Mouse (Mus musculus): ENCODE results near the gene Kcnj14. TPM values are rescaled to one million over a fixed set of nuclear protein-coding genes. Genes with fewer than 3 reads are reported as not detected.

Gene Kcnj14
- polyA plus RNA-seq, 1 experiment from 2014 or later: 0.78 TPM

GRCm38 (mm10) chr7:45865925-45866910, 41.6 kb upstream of the Kcnj14 start:
- Histone ChIP-seq H3K36me3 (ENCODE audit: control insufficient read depth, insufficient read depth, low read length) (no peaks in the 10 kb centered on the region), H3K4me2 (ENCODE audit: low read length) (peak overlapping the region; percentile 87), H3K9ac (ENCODE audit: low read length) (peak overlapping the region; percentile 89), H3K27me3 (ENCODE audit: control insufficient read depth, insufficient read depth, low read length) (peaks cover 33% of the 10 kb centered on the region), H3K4me3 (ENCODE audit: control insufficient read depth in 1 of 2, insufficient read depth in 1 of 2, low read depth in 1 of 2, low read length in 2 of 2) (peak overlapping the region; percentile 52 to 74), H3K27ac (replicated peaks in 1 of 2; ENCODE audit: control insufficient read depth in 1 of 2, insufficient read depth in 1 of 2, low read depth in 2 of 2, low read length in 2 of 2) (peak overlapping the region in 1 of 2 experiments; percentile 44; a peak in 1 of 4 replicates), H3K4me1 (ENCODE audit: control insufficient read depth in 2 of 2, insufficient read depth in 2 of 2, low read length in 2 of 2) (peaks cover 21 to 39% of the 10 kb centered on the region in 2 experiments), H3K9me3 (ENCODE audit: control insufficient read depth, low read length) (no peaks in the 10 kb centered on the region)
- WGBS: 1% methylated on average over 112 of the region's 117 CpGs
- peak; percentile 59 for ATAC-seq (ENCODE audit: insufficient number of reproducible peaks, insufficient read depth, low FRiP score, low read depth)

GRCm38 (mm10) chr7:45864435-45864834, 39.9 kb upstream of the Kcnj14 start:
- Histone ChIP-seq H3K36me3 (ENCODE audit: control insufficient read depth, insufficient read depth, low read length) (no peaks in the 10 kb centered on the region), H3K4me1 (ENCODE audit: control insufficient read depth in 2 of 2, insufficient read depth in 2 of 2, low read length in 2 of 2) (peaks cover 15 to 23% of the 10 kb centered on the region in 2 experiments), H3K27me3 (ENCODE audit: control insufficient read depth, insufficient read depth, low read length) (peaks cover 19% of the 10 kb centered on the region), H3K9me3 (ENCODE audit: control insufficient read depth, low read length) (no peaks in the 10 kb centered on the region), H3K4me2 (ENCODE audit: low read length) (no peak overlapping the region), H3K9ac (ENCODE audit: low read length) (no peak overlapping the region), H3K4me3 (ENCODE audit: control insufficient read depth in 1 of 2, insufficient read depth in 1 of 2, low read depth in 1 of 2, low read length in 2 of 2) (no peak overlapping the region), H3K27ac (replicated peaks in 1 of 2; ENCODE audit: control insufficient read depth in 1 of 2, insufficient read depth in 1 of 2, low read depth in 2 of 2, low read length in 2 of 2) (no peak overlapping the region)
- ATAC-seq (ENCODE audit: insufficient number of reproducible peaks, insufficient read depth, low FRiP score, low read depth): no peak
- WGBS: 54% methylated on average over 3 of the region's 3 CpGs

DNA sequence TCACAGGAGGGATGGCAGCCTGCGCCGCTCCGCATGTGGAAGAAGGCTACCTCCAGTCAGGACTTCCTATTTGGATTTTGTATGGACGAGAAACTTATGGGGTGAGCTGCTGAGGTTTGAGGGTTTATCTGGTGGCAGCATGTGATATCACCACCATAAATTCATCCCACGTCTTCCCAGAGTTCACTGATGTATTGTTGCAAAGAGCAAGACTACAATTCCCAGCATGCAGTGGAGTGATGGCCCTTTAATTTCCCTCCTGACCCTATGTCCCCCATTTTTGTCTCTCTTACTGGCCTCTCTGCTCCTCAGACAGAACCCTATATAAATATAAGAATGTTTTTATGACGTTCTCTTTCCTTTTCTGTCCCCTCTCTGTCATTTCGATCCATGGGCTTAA, 38.2 kb upstream of the Kcnj14 start:
- WGBS: 80% methylated on average over 7 of the region's 7 CpGs
- H3K36me3 ChIP-seq (ENCODE audit: control insufficient read depth, insufficient read depth, low read length): no peaks in the 10 kb centered on the region
- no peak overlapping the region for H3K4me2 ChIP-seq (ENCODE audit: low read length)
- H3K9ac ChIP-seq (ENCODE audit: low read length): no peak overlapping the region
- H3K4me1 ChIP-seq (ENCODE audit: control insufficient read depth in 2 of 2, insufficient read depth in 2 of 2, low read length in 2 of 2): peaks cover 9 to 14% of the 10 kb centered on the region in 2 experiments; a peak in 2 of 4 replicates
- no peak overlapping the region for H3K4me3 ChIP-seq (ENCODE audit: control insufficient read depth in 1 of 2, insufficient read depth in 1 of 2, low read depth in 1 of 2, low read length in 2 of 2)
- no peak for ATAC-seq (ENCODE audit: insufficient number of reproducible peaks, insufficient read depth, low FRiP score, low read depth)
- H3K27ac ChIP-seq (replicated peaks in 1 of 2; ENCODE audit: control insufficient read depth in 1 of 2, insufficient read depth in 1 of 2, low read depth in 2 of 2, low read length in 2 of 2): no peak overlapping the region
- H3K27me3 ChIP-seq (ENCODE audit: control insufficient read depth, insufficient read depth, low read length): peaks cover 22% of the 10 kb centered on the region
- H3K9me3 ChIP-seq (ENCODE audit: control insufficient read depth, low read length): no peaks in the 10 kb centered on the region

DNA sequence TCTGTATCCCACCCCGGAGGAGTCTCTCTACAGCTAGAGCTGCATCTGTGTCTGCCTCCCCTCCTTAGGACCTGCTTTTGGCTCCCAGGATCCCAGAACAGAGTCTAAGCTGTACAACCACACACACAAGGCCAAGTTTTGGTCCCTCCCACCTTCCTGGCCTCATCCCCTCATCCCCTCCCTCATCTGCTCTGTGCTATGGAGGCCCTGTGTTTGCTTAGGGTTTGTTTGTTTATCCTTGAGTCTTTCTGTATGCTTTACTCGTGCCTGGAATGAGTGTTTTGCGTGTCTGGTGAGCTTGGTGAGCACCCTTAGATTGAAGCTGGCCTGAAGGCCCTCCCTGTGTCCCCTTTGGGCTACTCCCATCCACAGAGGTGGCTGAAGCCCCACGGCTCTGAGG, 34.4 kb upstream of the Kcnj14 start:
- 55% methylated on average over 4 of the region's 4 CpGs for WGBS
- Histone ChIP-seq H3K9me3 (ENCODE audit: control insufficient read depth, low read length) (no peaks in the 10 kb centered on the region), H3K4me1 (ENCODE audit: control insufficient read depth in 2 of 2, insufficient read depth in 2 of 2, low read length in 2 of 2) (peaks cover 0 to 9% of the 10 kb centered on the region in 2 experiments; a peak in 3 of 4 replicates), H3K4me2 (ENCODE audit: low read length) (no peak overlapping the region), H3K4me3 (ENCODE audit: control insufficient read depth in 1 of 2, insufficient read depth in 1 of 2, low read depth in 1 of 2, low read length in 2 of 2) (no peak overlapping the region), H3K36me3 (ENCODE audit: control insufficient read depth, insufficient read depth, low read length) (no peaks in the 10 kb centered on the region), H3K9ac (ENCODE audit: low read length) (no peak overlapping the region), H3K27me3 (ENCODE audit: control insufficient read depth, insufficient read depth, low read length) (peaks cover 35% of the 10 kb centered on the region), H3K27ac (replicated peaks in 1 of 2; ENCODE audit: control insufficient read depth in 1 of 2, insufficient read depth in 1 of 2, low read depth in 2 of 2, low read length in 2 of 2) (no peak overlapping the region)
- no peak for ATAC-seq (ENCODE audit: insufficient number of reproducible peaks, insufficient read depth, low FRiP score, low read depth)

- Histone ChIP-seq H3K36me3 (ENCODE audit: control insufficient read depth, insufficient read depth, low read length) (no peaks in the 10 kb centered on the region), H3K27me3 (ENCODE audit: control insufficient read depth, insufficient read depth, low read length) (peaks cover 35% of the 10 kb centered on the region), H3K4me3 (ENCODE audit: control insufficient read depth in 1 of 2, insufficient read depth in 1 of 2, low read depth in 1 of 2, low read length in 2 of 2) (peak overlapping the region; percentile 37 to 39), H3K9ac (ENCODE audit: low read length) (peak overlapping the region; percentile 22), H3K9me3 (ENCODE audit: control insufficient read depth, low read length) (no peaks in the 10 kb centered on the region), H3K27ac (replicated peaks in 1 of 2; ENCODE audit: control insufficient read depth in 1 of 2, insufficient read depth in 1 of 2, low read depth in 2 of 2, low read length in 2 of 2) (no peak overlapping the region), H3K4me2 (ENCODE audit: low read length) (peak overlapping the region; percentile 67), H3K4me1 (ENCODE audit: control insufficient read depth in 2 of 2, insufficient read depth in 2 of 2, low read length in 2 of 2) (peaks cover 0 to 9% of the 10 kb centered on the region in 2 experiments; a peak in 3 of 4 replicates)
- under 1% methylated on average over 29 of the region's 30 CpGs for WGBS
- 0 out of 2 replicates have a peak, but pooled peaks have one; percentile 7 for ATAC-seq (ENCODE audit: insufficient number of reproducible peaks, insufficient read depth, low FRiP score, low read depth)
Measured at GRCm38 (mm10) chr7:45856950-45857901, 32.6 kb upstream of the Kcnj14 start.

- no peak overlapping the region for H3K9ac ChIP-seq (ENCODE audit: low read length)
- no peaks in the 10 kb centered on the region for H3K9me3 ChIP-seq (ENCODE audit: control insufficient read depth, low read length)
- H3K27ac ChIP-seq (replicated peaks in 1 of 2; ENCODE audit: control insufficient read depth in 1 of 2, insufficient read depth in 1 of 2, low read depth in 2 of 2, low read length in 2 of 2): no peak overlapping the region
- ATAC-seq (ENCODE audit: insufficient number of reproducible peaks, insufficient read depth, low FRiP score, low read depth): no peak
- no peak overlapping the region for H3K4me2 ChIP-seq (ENCODE audit: low read length)
- peaks cover 0 to 9% of the 10 kb centered on the region in 2 experiments; a peak in 3 of 4 replicates for H3K4me1 ChIP-seq (ENCODE audit: control insufficient read depth in 2 of 2, insufficient read depth in 2 of 2, low read length in 2 of 2)
- peaks cover 26% of the 10 kb centered on the region for H3K27me3 ChIP-seq (ENCODE audit: control insufficient read depth, insufficient read depth, low read length)
- no peak overlapping the region for H3K4me3 ChIP-seq (ENCODE audit: control insufficient read depth in 1 of 2, insufficient read depth in 1 of 2, low read depth in 1 of 2, low read length in 2 of 2)
- 78% methylated on average over 12 of the region's 12 CpGs for WGBS
- H3K36me3 ChIP-seq (ENCODE audit: control insufficient read depth, insufficient read depth, low read length): no peaks in the 10 kb centered on the region
Measured at GRCm38 (mm10) chr7:45853089-45853488, 28.5 kb upstream of the Kcnj14 start.

DNA sequence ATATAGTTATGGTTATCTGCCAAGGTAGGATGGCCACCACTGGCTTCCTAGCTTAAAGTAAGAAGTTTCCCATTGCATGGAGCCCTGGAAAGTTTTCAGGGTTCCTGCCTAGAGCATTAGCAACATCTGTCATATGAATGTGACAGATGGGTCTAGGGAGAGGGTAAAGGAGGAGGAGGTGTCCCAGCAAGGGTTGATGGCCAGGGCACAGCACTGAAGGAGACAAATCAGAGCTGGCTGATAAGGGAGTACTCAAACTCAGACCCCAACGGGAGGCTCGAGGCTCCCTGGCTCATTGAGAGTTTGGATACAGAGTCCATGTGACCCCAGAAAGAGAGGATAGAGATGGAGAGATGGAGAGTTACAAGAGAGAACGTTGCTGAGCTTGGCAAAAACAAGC, 26.1 kb upstream of the Kcnj14 start:
- Histone ChIP-seq H3K9ac (ENCODE audit: low read length) (no peak overlapping the region), H3K9me3 (ENCODE audit: control insufficient read depth, low read length) (no peaks in the 10 kb centered on the region)
- WGBS: 43% methylated on average over 3 of the region's 3 CpGs

More for the DNA sequence above, 26.1 kb upstream of the Kcnj14 start:
- no peaks in the 10 kb centered on the region for H3K36me3 ChIP-seq (ENCODE audit: control insufficient read depth, insufficient read depth, low read length)
- H3K4me2 ChIP-seq (ENCODE audit: low read length): no peak overlapping the region
- H3K27ac ChIP-seq (replicated peaks in 1 of 2; ENCODE audit: control insufficient read depth in 1 of 2, insufficient read depth in 1 of 2, low read depth in 2 of 2, low read length in 2 of 2): no peak overlapping the region
- no peak for ATAC-seq (ENCODE audit: insufficient number of reproducible peaks, insufficient read depth, low FRiP score, low read depth)
- peaks cover 14% of the 10 kb centered on the region for H3K27me3 ChIP-seq (ENCODE audit: control insufficient read depth, insufficient read depth, low read length)
- no peak overlapping the region for H3K4me3 ChIP-seq (ENCODE audit: control insufficient read depth in 1 of 2, insufficient read depth in 1 of 2, low read depth in 1 of 2, low read length in 2 of 2)
- no peaks in the 10 kb centered on the region for H3K4me1 ChIP-seq (ENCODE audit: control insufficient read depth in 2 of 2, insufficient read depth in 2 of 2, low read length in 2 of 2)
